Mouse (Mus musculus) midbrain, postnatal 0 days (tissue): Measurements from ENCODE around the gene 5031439G07Rik. TPM values are rescaled to one million over a fixed set of nuclear protein-coding genes. Genes with fewer than 3 reads are reported as not detected.
A peak's percentile ranks its signal among the peaks of the same experiment; 100 is the strongest.

ENCODE experiments used
- ATAC-seq: fragments of 200-750 bp; cut with Nextera tagmentation; 2 replicates; pipeline ENCODE4 v1.8.0; 2017; ENCODE audit warnings: moderate number of reproducible peaks, mild to moderate bottlenecking, moderate TSS enrichment, moderate library complexity; ENCODE audit not compliant: low FRiP score
- DNase-seq: peaks from one replicate; pipeline ENCODE4 v3.0.0-alpha.2; 2015; ENCODE audit warnings: low spot score
- H3K27ac ChIP-seq: fragments of 300-500 bp; sonication (generic); 2 replicates; pipeline ENCODE4 v1.5.1; 2014; ENCODE audit warnings: low read depth, mild to moderate bottlenecking, low read length, mixed read lengths
- H3K27me3 ChIP-seq: fragments of 300-500 bp; sonication (generic); 2 replicates; pipeline ENCODE4 v1.6.1; 2014; ENCODE audit warnings: low read length, control low read depth, mixed read lengths; ENCODE audit not compliant: insufficient read depth
- H3K36me3 ChIP-seq: fragments of 300-500 bp; sonication (generic); 2 replicates; pipeline ENCODE4 v1.6.1; 2014; ENCODE audit warnings: low read length, control low read depth, mixed read lengths; ENCODE audit not compliant: insufficient read depth
- H3K4me1 ChIP-seq: fragments of 300-500 bp; sonication (generic); 2 replicates; pipeline ENCODE4 v1.6.1; 2014; ENCODE audit warnings: mild to moderate bottlenecking, control low read depth, antibody characterized with exemption, low read length, mixed read lengths; ENCODE audit not compliant: insufficient read depth
- H3K4me2 ChIP-seq: fragments of 300-500 bp; sonication (generic); 2 replicates; pipeline ENCODE4 v1.6.1; 2014; ENCODE audit warnings: low read depth, mild to moderate bottlenecking, low read length, mixed read lengths; ENCODE audit not compliant: poor library complexity, severe bottlenecking
- H3K4me3 ChIP-seq: fragments of 300-500 bp; sonication (generic); 2 replicates; pipeline ENCODE4 v1.5.1; 2014; ENCODE audit warnings: low read depth, mild to moderate bottlenecking, low read length, moderate library complexity
- H3K9ac ChIP-seq: fragments of 300-500 bp; sonication (generic); replicated peaks from 2 replicates; pipeline ENCODE4 v1.6.1; 2014; ENCODE audit warnings: mild to moderate bottlenecking, low read length, moderate library complexity, mixed read lengths; ENCODE audit not compliant: poor library complexity, severe bottlenecking
- H3K9me3 ChIP-seq: fragments of 300-500 bp; sonication (generic); 2 replicates; pipeline ENCODE4 v1.6.1; 2016; ENCODE audit warnings: low read length, control low read depth
- CTCF ChIP-seq: IDR thresholded peaks from 2 replicates; pipeline ENCODE4 v1.5.1; 2016; ENCODE audit warnings: antibody characterized with exemption, mild to moderate bottlenecking
- WGBS: fragments of 180-500 bp; shearing (Covaris S2); extraction: QIAGEN DNeasy Blood & Tissue Kit; methylation state at CpG from one replicate; pipeline ENCODE4 v1.1.7; 2014; 5-methylcytosine and 5-hydroxymethylcytosine counted together
- polyA plus RNA-seq: library from polyadenylated mRNA; unstranded; fragments of >200 nt; fragmentation: Nextera tagmentation; extraction: Ambion mirVana; gene quantifications from 2 replicates; pipeline ENCODE4 v1.2.1, GENCODE M21; 2015
- total RNA-seq: library from RNA; depleted of rRNA; stranded (reverse); fragments of >200 nt; gene quantifications from 2 replicates; pipeline ENCODE4 v1.2.3, GENCODE M21; 2014

The 5031439G07Rik gene
- total and polyA plus RNA-seq, 2 experiments from 2014 or later, result 22.2 to 127 TPM

GRCm38 (mm10) chr15:84995967-84996366 is 7.6 kb upstream of the 5031439G07Rik start:
- Histone ChIP-seq H3K4me2 (no peak overlapping the region), H3K9ac (no peak overlapping the region), H3K4me3 (no peak overlapping the region), H3K27me3 (no peaks in the 10 kb centered on the region), H3K9me3 (no peaks in the 10 kb centered on the region), H3K36me3 (no peaks in the 10 kb centered on the region), H3K4me1 (no peaks in the 10 kb centered on the region), H3K27ac (no peak overlapping the region)
- DNase-seq (peak; percentile 49), ATAC-seq (no peak)
- TF ChIP-seq CTCF, result peak; percentile 64
- WGBS, result 0% methylated on average over 1 of the region's 1 CpGs

GRCm38 (mm10) chr15:84995041-84995440 is 6.7 kb upstream of the 5031439G07Rik start:
- DNase-seq (no peak), ATAC-seq (no peak)
- H3K27me3 ChIP-seq, result no peaks in the 10 kb centered on the region
- no peak for TF ChIP-seq CTCF
- no peak overlapping the region for H3K4me2 ChIP-seq
- no peak overlapping the region for H3K9ac ChIP-seq
- 56% methylated on average over 6 of the region's 6 CpGs for WGBS
- H3K27ac ChIP-seq, result no peak overlapping the region
- H3K36me3 ChIP-seq, result no peaks in the 10 kb centered on the region
- H3K4me3 ChIP-seq, result no peak overlapping the region
- no peaks in the 10 kb centered on the region for H3K9me3 ChIP-seq
- H3K4me1 ChIP-seq, result no peaks in the 10 kb centered on the region

- Histone ChIP-seq H3K36me3 (no peaks in the 10 kb centered on the region), H3K27ac (no peak overlapping the region), H3K9me3 (no peaks in the 10 kb centered on the region), H3K4me3 (no peak overlapping the region), H3K4me2 (no peak overlapping the region), H3K4me1 (no peaks in the 10 kb centered on the region), H3K27me3 (no peaks in the 10 kb centered on the region), H3K9ac (no peak overlapping the region)
- no peak for TF ChIP-seq CTCF
- DNase-seq (no peak), ATAC-seq (no peak)
- WGBS, result 45% methylated on average over 6 of the region's 6 CpGs
These were observed 6.1 kb upstream of the 5031439G07Rik start for GRCm38 (mm10) chr15:84994498-84994897.

- TF ChIP-seq CTCF, result no peak
- peak; percentile 30 for DNase-seq
- peaks cover 15% of the 10 kb centered on the region for H3K4me1 ChIP-seq
- WGBS, result 16% methylated on average over 7 of the region's 7 CpGs
- H3K36me3 ChIP-seq, result no peaks in the 10 kb centered on the region
- H3K27me3 ChIP-seq, result no peaks in the 10 kb centered on the region
- H3K4me3 ChIP-seq, result no peak overlapping the region
- H3K27ac ChIP-seq, result no peak overlapping the region
- no peaks in the 10 kb centered on the region for H3K9me3 ChIP-seq
- no peak overlapping the region for H3K4me2 ChIP-seq
- H3K9ac ChIP-seq, result no peak overlapping the region
- no peak for ATAC-seq
These were observed 1.4 kb upstream of the 5031439G07Rik start for GRCm38 (mm10) chr15:84989771-84990170.

- peaks cover 15% of the 10 kb centered on the region for H3K4me1 ChIP-seq
- no peak for TF ChIP-seq CTCF
- no peak overlapping the region for H3K27ac ChIP-seq
- H3K4me2 ChIP-seq, result no peak overlapping the region
- no peak for DNase-seq
- WGBS, result 66% methylated on average over 3 of the region's 3 CpGs
- no peaks in the 10 kb centered on the region for H3K27me3 ChIP-seq
- no peak overlapping the region for H3K9ac ChIP-seq
- H3K9me3 ChIP-seq, result no peaks in the 10 kb centered on the region
- H3K36me3 ChIP-seq, result no peaks in the 10 kb centered on the region
- no peak overlapping the region for H3K4me3 ChIP-seq
- ATAC-seq, result no peak
These were observed 747 bp upstream of the 5031439G07Rik start for GRCm38 (mm10) chr15:84989098-84989497.

- no peaks in the 10 kb centered on the region for H3K27me3 ChIP-seq
- peaks cover 15% of the 10 kb centered on the region for H3K4me1 ChIP-seq
- DNase-seq (peak; percentile 62), ATAC-seq (peak; percentile 36)
- H3K4me2 ChIP-seq, result peak overlapping the region; percentile 80
- peak overlapping the region; percentile 89 for H3K27ac ChIP-seq
- peak overlapping the region; percentile 89 for H3K4me3 ChIP-seq
- peak overlapping the region; percentile 97 for H3K9ac ChIP-seq
- no peak for TF ChIP-seq CTCF
- 2% methylated on average over 12 of the region's 53 CpGs for WGBS
- no peaks in the 10 kb centered on the region for H3K9me3 ChIP-seq
- H3K36me3 ChIP-seq, result no peaks in the 10 kb centered on the region
These were observed 1.1 kb downstream of the 5031439G07Rik start for GRCm38 (mm10) chr15:84987020-84987815.
